Mouse (Mus musculus): ENCODE results near the gene Wnt4. TPM values are rescaled to one million over a fixed set of nuclear protein-coding genes. Genes with fewer than 3 reads are reported as not detected.

Gene Wnt4
- total RNA-seq, 2 experiments from 2014 or later, result not detected

- ATAC-seq (replicated peaks; ENCODE audit: low FRiP score, poor library complexity, severe bottlenecking), result no peak
Measured at GRCm38 (mm10) chr4:137304106-137304505, 26.8 kb downstream of the Wnt4 start.

- ATAC-seq (replicated peaks; ENCODE audit: low FRiP score, poor library complexity, severe bottlenecking), result no peak
Measured at GRCm38 (mm10) chr4:137305066-137305465, 27.8 kb downstream of the Wnt4 start.

DNA sequence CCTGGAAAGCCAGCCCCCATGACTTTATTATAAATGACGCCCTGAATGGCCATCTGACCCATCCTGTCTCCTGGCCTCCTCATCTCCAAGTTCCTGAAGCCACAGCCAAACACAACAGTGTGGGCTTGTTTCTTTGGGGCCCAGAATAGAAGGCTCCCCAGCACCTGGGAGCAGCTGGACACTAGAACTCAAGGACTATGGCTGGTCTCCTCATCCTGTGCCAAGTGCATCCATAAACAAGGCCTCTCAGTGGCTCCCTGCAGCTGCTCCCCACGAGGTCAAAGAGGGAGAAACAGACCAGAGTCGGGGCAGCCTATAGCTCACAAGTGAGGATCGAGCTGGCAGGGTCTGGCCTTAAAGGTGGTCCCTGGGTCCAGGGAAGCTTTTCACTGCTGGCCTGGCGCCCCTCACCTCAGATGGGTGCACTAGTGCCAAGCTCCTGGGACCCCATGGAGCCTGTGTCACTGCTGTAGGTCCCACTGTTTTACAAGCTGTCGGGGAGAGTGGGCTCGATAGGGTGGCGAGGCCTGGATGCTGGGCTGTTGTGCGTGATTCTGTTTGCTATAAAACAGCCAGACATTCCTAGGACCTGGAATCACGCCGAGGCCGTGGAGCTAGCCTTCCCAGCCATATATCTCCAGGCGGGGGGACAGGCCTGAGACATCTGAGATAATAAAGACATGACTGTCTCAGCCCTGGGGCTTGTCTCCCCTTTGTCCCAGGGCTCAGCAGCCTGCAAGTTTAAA, 28.7 kb downstream of the Wnt4 start:
- ATAC-seq (replicated peaks; ENCODE audit: low FRiP score, poor library complexity, severe bottlenecking), result no peak

DNA sequence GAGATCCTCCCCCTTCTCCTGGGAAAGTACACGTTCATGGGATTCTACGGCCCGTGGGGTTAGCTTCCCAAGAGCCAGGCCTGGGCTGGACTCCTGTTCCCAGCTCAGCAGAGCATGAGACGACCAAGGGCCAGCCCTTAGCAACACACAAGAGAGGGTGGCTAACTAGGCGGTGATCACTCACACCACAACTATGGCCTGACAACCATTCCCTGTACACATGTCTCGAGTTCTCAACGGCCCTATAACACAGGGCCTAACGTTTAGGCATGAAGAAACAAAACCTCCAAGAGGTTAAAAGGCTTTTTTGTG, 29.2 kb downstream of the Wnt4 start:
- no peak for ATAC-seq (replicated peaks; ENCODE audit: low FRiP score, poor library complexity, severe bottlenecking)

DNA sequence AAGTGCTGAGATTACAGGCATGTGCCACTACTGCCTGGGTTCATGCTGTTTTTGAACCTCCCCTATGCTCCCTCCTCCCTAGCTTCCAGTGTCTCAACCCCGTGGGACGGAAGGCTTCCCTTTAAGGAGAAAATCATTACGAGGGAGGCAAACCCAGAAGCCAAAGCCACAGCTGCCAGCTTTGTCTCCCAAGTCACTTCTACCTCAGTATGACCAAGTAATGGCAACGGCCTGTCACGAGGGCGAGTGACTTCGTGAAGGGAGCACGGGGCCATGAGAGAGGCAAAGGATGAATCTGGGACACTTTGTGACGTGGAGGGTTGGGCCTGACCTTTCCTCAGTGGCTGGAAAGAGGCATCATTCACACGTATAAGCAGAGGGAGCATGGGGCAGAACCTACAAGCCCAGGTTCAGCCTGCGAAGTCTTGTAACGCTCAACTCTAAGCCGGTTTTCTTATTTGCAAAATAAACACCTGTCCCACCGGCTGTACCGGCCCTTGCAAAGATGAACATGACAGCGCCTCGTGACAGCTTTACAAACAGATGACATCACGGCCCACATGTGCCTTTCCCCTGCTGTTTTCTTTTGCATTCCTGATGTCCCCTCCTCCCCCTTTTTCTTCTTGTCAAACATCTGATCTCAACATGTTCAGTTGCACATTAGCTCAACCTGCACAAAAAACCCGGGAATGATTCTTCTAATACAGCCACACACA, 29.9 kb downstream of the Wnt4 start:
- no peak for ATAC-seq (replicated peaks; ENCODE audit: low FRiP score, poor library complexity, severe bottlenecking)

DNA sequence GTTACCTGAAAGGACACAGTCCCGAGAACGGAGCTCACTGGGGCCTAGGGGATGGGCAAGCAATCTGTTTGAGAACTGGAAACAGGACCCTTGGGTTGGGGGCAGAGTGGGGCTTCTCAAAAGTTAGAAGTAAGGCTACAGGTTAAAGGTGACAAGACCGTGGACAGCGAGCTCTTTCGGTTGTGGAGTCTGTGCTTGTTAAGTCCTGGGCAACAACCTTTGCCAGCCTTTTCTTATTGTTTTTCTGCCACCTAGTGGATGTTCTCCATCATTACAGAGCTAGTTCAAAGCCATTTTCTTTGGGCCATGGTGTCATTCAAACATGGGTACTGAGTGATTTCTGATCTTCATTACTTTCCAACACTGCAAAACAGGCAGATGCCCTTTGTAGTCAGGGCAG, 31.1 kb downstream of the Wnt4 start:
- ATAC-seq (replicated peaks; ENCODE audit: low FRiP score, poor library complexity, severe bottlenecking), result peak; percentile 73; the same call in 1 of the 2 replicates

DNA sequence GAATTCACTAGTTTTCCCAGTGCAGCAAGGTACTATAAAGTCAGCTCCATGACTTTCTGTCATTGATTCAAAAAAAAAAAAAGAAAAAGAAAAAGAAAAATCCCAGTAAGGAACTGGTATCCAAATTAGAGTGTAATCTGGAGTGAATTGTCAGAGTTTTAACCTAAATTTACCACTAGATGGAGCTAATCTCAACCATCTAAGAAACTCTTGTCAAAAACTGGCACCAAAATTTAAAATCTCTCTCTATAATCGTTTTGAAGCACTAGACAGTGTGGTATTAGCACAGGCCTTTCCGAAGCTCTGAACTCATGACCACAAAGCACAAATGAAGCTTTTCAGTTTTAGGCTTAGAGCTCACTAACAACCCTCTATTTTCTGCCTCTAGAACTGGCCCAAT, 36.2 kb downstream of the Wnt4 start:
- no peak for ATAC-seq (replicated peaks; ENCODE audit: low FRiP score, poor library complexity, severe bottlenecking)

DNA sequence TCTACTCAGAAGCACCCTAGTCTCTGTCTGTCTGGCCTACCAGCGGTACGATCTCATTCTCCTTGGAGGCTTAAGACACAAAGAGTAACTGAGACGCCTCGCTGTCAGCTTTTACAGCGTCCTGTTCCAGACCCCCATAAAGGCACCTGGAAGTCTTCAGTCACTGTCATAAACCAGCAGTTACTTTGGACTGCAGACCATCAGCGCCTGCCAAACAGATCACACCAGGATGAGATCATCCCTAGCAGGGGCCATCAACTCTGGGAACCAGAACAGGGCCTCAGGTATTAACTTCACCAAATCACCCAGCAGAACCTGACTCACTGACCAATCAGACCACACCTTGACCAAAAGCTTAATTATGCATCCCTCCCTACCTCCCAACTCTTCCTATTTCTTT, 37.3 kb downstream of the Wnt4 start:
- no peak for ATAC-seq (replicated peaks; ENCODE audit: low FRiP score, poor library complexity, severe bottlenecking)

DNA sequence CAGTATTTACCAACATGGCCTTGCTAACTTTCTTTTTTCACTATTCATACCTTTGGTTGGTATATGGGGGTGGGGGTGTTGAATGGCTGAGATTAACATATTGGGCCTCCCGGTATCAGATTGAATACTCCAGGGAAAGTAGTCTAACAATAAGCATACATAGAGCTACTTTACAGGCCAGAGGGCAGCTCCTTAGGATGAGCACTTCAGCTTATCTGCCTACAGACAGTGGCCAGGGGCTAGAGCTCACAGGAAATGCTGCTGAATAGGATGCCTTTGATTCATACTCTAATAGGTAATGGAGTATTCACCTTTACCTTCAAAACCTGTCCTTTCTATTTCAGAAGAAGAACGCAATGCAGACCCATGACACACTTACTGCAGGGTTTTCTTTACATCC, 37.8 kb downstream of the Wnt4 start:
- no peak for ATAC-seq (replicated peaks; ENCODE audit: low FRiP score, poor library complexity, severe bottlenecking)

GRCm38 (mm10) chr4:137316027-137316770, 38.9 kb downstream of the Wnt4 start:
- no peak for ATAC-seq (replicated peaks; ENCODE audit: low FRiP score, poor library complexity, severe bottlenecking)

DNA sequence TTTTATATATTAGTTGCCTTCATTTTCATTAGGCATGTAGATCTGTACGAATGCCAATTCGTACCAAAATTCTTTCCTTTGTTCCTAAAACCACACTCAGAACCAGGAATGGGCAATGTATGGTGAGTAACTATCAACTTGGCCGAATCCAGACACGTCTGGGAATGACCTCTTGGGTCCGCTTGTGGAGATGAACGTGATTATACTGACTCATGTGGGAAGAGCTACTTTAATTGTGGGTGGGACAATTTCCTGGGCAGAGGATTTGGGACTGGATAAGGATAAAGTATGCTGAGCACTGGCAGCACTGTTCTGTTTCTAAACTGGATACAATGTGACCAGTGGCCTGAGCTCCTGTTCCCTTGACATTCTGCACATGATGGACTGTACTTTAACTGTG, 47.6 kb downstream of the Wnt4 start:
- ATAC-seq (replicated peaks; ENCODE audit: low FRiP score, poor library complexity, severe bottlenecking), result no peak

DNA sequence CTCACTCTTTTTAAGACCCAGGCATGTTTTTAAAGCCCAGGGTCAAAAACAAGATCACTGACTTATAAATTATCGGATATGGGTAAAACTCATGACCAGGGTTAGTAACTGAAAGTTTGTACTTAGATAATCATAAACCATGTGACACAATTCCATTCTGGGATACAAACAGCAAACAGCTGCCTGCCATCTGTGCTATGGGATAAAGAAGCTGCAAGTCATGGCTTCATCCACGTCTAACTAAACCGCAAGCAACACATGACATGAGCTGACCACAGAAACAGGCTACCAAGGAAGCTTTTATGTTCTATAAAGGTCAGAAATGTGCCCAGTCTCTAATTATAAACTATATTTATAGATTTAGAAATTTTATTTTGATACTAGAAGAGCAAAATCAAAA, 49.2 kb downstream of the Wnt4 start:
- ATAC-seq (replicated peaks; ENCODE audit: low FRiP score, poor library complexity, severe bottlenecking), result no peak

DNA sequence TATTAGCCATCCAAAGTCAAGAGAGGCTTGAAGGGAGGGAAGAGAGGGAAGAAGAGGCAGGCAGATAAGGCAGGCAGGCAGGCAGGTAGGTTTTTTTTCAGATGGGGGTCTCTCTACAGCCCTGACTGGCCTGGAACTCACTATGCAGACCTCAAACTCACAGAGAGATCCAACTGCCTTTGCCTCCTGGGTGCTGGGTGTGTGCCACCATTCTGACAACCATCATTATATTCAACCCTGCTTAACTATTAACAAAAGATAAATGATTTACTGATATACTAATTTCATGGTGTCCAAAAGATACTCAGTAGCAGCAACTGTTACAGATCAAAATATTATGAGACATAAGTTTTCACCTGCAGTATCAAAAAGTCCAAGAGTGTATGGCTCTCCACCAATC, 54.8 kb downstream of the Wnt4 start:
- no peak for ATAC-seq (replicated peaks; ENCODE audit: low FRiP score, poor library complexity, severe bottlenecking)

GRCm38 (mm10) chr4:137336468-137336867, 59.2 kb downstream of the Wnt4 start:
- ATAC-seq (replicated peaks; ENCODE audit: low FRiP score, poor library complexity, severe bottlenecking), result no peak

GRCm38 (mm10) chr4:137339415-137339814, 62.1 kb downstream of the Wnt4 start:
- peak; percentile 92 for ATAC-seq (replicated peaks; ENCODE audit: low FRiP score, poor library complexity, severe bottlenecking)

- no peak for ATAC-seq (replicated peaks; ENCODE audit: low FRiP score, poor library complexity, severe bottlenecking)
Measured at GRCm38 (mm10) chr4:137342816-137343215, 65.5 kb downstream of the Wnt4 start.

- no peak for ATAC-seq (replicated peaks; ENCODE audit: low FRiP score, poor library complexity, severe bottlenecking)
Measured at GRCm38 (mm10) chr4:137345112-137345511, 67.8 kb downstream of the Wnt4 start.

DNA sequence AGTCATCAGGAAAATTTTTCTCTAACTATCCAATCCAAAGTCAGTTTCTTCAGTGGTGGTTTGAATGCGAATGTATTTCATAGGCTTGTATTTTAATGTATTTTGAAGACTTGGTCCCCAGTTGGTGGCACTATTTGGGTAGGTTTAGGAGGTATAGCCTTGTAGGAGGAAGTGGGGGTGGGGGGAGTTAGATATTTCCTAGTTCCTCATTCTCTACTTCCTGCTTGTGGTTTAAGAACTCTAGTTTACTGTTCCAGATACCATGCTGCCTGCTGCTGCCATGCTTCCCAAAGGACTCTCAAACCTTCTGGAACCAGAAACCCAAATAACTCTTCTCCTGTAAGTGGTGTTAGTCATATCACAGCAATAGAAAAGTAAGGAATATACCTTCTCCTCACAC, 68.5 kb downstream of the Wnt4 start:
- no peak for ATAC-seq (replicated peaks; ENCODE audit: low FRiP score, poor library complexity, severe bottlenecking)
